Mouse (Mus musculus): ENCODE data around the gene Plppr2.

Plppr2 gene

DNA sequence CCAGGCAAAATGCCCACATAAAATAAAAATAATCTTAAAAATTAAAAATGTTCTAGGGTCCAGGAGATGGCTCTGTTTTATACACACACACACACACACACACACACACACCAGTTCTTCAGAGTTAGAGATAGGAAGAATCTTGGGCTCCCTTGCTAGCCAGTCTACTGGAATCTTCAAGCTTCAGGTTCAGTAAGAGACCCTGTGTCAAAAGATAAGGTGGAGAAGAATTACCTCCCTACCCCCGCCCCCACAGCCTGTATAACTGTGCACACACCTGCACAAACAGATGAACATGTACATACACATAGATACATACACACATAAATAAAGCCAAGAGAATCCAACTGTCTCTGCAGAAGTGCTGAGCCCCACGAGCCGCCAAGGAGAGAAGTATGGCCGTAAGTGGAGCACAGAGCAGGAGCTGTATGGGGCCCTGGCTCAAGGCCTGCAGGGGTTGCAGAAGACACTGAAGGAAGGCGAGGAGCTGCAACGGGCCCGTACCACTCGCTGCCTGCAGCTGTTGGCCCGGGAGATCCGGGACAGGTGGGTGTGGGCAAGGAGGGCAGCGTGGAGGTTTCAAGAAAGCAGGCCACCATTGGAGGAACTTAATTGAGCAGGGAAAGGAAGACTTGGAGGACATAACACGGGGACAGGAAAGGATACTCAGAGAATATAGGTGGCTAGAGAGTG is 4.2 kb upstream of the Plppr2 start:
- in situ Hi-C loops (cut with MseI, MboI), result no loop called here

GRCm38 (mm10) chr9:21934021-21934420 is 2.8 kb upstream of the Plppr2 start:
- in situ Hi-C loops (cut with MseI, MboI), result no loop called here

DNA sequence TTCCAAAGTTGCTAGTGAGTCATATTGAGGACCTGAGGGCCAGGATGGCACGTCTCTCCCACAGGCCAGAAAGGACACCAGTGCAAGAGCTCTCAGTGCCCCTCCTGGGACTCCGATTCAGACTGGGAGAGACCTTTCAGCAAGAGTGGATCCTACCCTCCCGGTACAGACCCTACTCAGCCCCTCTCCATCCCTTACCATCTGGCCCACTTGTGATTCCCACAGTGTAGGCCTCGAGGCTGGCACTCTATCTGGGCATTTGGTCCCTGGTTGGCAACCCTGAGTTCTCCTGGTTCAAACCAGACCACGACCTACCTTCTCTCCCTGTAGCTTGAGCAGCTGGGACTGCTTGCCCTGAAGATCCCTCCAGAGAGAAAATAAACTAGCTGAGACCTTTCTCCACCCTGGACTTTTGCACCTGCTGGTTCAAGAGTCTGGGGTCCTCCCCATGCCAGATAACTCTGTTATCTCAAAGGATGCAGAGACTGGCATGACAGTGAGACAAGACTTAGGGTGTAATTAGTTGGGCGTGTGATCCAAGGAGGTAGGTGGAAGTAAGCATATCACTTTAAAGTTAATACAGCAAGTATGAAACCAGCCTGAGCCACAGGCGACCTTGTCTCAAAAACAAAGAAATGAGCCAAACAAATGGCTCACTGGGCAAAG is 1.2 kb upstream of the Plppr2 start:
- in situ Hi-C loops (cut with MseI, MboI), result no loop called here

- in situ Hi-C loops (cut with MseI, MboI), result no loop called here
These were observed 910 bp downstream of the Plppr2 start for GRCm38 (mm10) chr9:21937711-21938175.

DNA sequence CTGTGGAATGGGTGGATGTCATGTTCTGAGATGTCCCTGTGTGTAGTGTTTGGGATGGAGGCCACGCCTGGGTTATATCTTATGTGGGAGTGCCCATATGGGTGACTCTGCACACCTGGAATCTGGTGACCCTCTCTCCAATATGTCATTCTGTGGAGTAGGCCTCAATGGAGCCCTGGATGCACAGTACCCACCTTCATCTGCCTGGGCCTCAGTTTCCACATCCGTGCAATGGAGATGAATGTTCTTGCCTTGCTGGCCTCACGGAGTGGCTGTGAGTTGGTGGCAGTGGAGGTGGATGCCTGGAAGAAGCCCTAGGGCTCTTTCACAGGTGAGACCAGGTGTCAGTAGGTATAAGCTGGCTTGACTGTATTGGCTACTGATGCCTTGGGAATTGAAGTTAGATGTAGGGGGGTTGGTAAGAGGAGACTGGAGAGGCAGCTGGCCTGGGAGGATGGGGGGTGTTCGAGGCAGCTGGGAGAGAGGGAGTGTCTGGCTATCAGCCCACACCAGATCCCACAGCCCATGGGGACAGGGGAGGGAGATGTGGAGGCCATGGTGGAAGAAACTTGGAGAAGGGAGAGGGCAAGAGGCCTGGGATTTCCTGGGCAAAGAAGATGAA is 1.5 kb downstream of the Plppr2 start:
- in situ Hi-C loops (cut with MseI, MboI), result no loop called here

DNA sequence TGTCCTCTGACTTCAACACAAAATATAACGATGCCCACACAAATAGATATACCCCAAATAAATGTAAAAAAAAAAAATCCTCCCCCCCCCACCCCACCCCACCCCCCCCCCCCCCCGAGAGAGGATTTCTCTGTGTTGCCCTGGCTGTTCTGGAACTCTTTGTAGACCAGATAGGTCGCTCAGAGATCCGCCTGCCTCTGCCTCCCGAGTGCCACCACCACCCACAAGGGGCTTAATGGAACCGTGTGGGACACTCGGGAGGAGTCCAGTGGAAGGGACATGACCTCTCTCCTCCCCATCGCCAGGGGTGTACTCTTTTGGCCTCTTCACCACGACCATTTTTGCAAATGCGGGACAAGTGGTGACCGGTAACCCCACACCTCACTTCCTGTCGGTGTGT is 6.2 kb downstream of the Plppr2 start:
- in situ Hi-C loops (cut with MseI, MboI), result no loop called here

DNA sequence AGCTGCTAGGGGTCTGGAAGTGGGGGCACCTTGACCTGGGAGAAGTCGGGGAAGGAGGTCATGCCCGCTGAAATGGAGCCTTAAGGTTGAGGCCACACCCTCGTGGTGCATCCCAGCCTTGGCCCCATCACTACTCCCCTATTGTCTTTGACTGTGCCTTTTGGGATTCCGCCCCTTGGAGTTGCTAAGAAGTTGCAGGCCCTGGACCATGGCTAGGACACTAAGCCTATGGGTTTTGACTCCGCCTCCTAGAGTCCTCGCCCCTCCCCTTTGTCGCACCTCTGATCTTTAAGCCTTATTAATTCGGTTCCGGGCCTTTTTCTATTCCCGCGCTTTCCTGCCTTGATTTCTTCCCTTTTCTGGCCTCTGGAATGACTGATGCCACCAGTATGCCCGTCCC is 6.8 kb downstream of the Plppr2 start:
- in situ Hi-C loops (cut with MseI, MboI), result no loop called here

DNA sequence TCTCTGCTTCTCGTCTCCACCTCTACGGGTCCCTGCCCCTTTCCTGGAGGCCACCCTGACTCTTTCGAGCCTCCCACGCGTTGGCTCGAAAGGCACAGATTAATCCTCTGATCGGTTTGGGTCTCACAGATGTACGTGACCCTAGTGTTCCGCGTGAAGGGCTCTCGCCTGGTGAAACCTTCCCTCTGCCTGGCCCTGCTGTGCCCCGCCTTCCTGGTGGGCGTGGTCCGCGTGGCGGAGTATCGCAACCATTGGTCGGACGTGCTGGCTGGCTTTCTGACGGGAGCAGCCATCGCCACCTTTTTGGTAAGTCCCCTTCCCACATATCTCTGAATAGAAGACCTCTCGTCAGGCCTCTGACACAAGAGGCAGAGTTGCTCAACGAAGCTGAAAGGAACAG is 7.4 kb downstream of the Plppr2 start:
- in situ Hi-C loops (cut with MseI, MboI), result no loop called here

DNA sequence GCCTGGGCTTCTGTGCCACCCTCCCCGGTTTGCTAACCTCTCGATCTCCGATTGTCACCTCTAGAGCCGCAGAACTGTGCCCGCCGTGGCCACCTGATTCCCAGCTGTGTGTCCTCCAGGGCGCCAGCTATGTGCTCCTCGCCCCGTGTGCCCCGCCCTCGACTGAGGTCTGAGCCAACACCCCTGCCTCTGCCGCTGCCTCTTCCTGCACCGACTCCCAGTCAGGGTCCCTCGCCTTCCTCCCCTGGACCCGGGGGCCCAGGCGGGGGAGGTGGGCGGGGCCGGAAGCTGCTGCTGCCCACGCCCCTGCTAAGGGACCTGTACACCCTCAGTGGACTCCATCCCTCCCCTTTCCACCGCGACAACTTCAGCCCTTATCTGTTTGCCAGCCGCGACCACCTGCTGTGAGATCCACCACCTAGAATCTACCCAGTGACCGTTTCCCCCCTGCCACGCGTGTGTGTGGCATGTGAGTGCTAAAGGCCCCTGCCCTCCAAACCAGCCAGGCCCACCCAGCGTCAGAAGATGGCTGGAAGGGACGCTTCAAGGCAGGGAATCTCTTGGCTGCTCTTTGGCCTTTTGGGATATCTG is 10.8 kb downstream of the Plppr2 start:
- in situ Hi-C loops (cut with MseI, MboI), result no loop called here

- in situ Hi-C loops (cut with MseI, MboI), result no loop called here
These were observed 11.3 kb downstream of the Plppr2 start for GRCm38 (mm10) chr9:21948146-21948545.

- in situ Hi-C loops (cut with MseI, MboI), result no loop called here
These were observed 12.0 kb downstream of the Plppr2 start for GRCm38 (mm10) chr9:21948790-21949189.

GRCm38 (mm10) chr9:21950322-21950721 is 13.5 kb downstream of the Plppr2 start:
- in situ Hi-C loops (cut with MseI, MboI), result no loop called here

- in situ Hi-C loops (cut with MseI, MboI), result no loop called here
These were observed 15.1 kb downstream of the Plppr2 start for GRCm38 (mm10) chr9:21951977-21952376.

- in situ Hi-C loops (cut with MseI, MboI), result no loop called here
These were observed 16.8 kb downstream of the Plppr2 start for GRCm38 (mm10) chr9:21953600-21953999.

- in situ Hi-C loops (cut with MseI, MboI), result no loop called here
These were observed 17.8 kb downstream of the Plppr2 start for GRCm38 (mm10) chr9:21954635-21955034.

DNA sequence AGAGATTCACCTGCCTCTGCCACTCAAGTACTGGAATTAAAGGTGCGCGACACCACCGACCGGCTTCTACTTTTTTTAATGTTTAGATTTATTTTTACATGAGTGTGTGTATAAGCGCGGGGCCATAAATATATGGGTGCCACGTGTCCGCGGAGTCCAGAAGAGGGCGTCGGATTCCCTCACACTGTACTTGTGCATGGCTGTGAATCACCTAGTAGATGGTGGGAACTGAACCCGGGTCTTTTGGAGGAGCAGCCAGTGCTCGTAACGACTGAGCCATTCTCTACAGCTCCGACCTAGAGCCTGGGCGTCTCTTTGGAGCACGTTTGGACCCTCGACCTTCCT is 18.4 kb downstream of the Plppr2 start:
- in situ Hi-C loops (cut with MseI, MboI), result no loop called here

GRCm38 (mm10) chr9:21955570-21956281 is 18.9 kb downstream of the Plppr2 start, which contains the start of gene Swsap1:
Gene Swsap1, plus strand, starts transcription at chr9:21955755.
- in situ Hi-C loops (cut with MseI, MboI), result no loop called here

- in situ Hi-C loops (cut with MseI, MboI), result no loop called here
These were observed 21.5 kb downstream of the Plppr2 start for GRCm38 (mm10) chr9:21958372-21958771.

- in situ Hi-C loops (cut with MseI, MboI), result no loop called here
These were observed 22.4 kb downstream of the Plppr2 start for GRCm38 (mm10) chr9:21959244-21959643.

- in situ Hi-C loops (cut with MseI, MboI), result no loop called here
These were observed 23.3 kb downstream of the Plppr2 start for GRCm38 (mm10) chr9:21960135-21960534.

- in situ Hi-C loops (cut with MseI, MboI), result no loop called here
These were observed 23.9 kb downstream of the Plppr2 start for GRCm38 (mm10) chr9:21960558-21961208.
